Mouse (Mus musculus): ENCODE measurements around the gene Zfp944. TPM values are rescaled to one million over a fixed set of nuclear protein-coding genes. Genes with fewer than 3 reads are reported as not detected.
A peak's percentile ranks its signal among the peaks of the same experiment; 100 is the strongest.
"Not testable (repeated sequence)": the region's sequence is repeated elsewhere in the genome, so short reads cannot be mapped to it uniquely, and the experiment has no call there.

Gene Zfp944
- total and polyA plus RNA-seq, 3 experiments, result 1.4 to 4.9 (median 4.6) TPM

GRCm38 (mm10) chr17:22314730-22315226 is 46.4 kb downstream of the Zfp944 start, which contains the start of gene CT030661.1:
TSS of gene CT030661.1 (minus strand) at chr17:22314837.
- peak within 1 kb of the TSS; percentile 94 for H3K9ac ChIP-seq (ENCODE audit: low read depth, low read length)
- peak within 1 kb of the TSS; percentile 86 for H3K27ac ChIP-seq
- TF ChIP-seq CTCF (IDR thresholded peaks at IDR 0.05) (peak; percentile 38), POLR2A (IDR thresholded peaks at IDR 0.05; ENCODE audit: insufficient read depth, low read depth, low read length) (peak; percentile 68)
- under 1% methylated on average over 20 of the region's 20 CpGs for WGBS
- DNase-seq, result peak; percentile 76 to 91
- peak within 1 kb of the TSS; percentile 69 for H3K4me3 ChIP-seq
- not testable (repeated sequence) for H3K79me2 ChIP-seq (replicated peaks; ENCODE audit: control insufficient read depth, insufficient read depth, low read length); H3K36me3 ChIP-seq (ENCODE audit: control insufficient read depth, insufficient read depth, low read length); H3K4me1 ChIP-seq (ENCODE audit: control insufficient read depth, insufficient read depth, low read length); H3K27me3 ChIP-seq (ENCODE audit: control insufficient read depth, insufficient read depth, low read length)
- intact Hi-C loops (cut with DNase I), result loop anchor here (5.0 to 10.0 kb wide), 3 partner anchors 48 to 110 kb away; partner anchors contain the start of genes Zfp758, Zfp944, Zfp946 and Zfp994

- not testable (repeated sequence) for H3K27me3 ChIP-seq (ENCODE audit: control insufficient read depth, insufficient read depth, low read length); H3K79me2 ChIP-seq (replicated peaks; ENCODE audit: control insufficient read depth, insufficient read depth, low read length); H3K36me3 ChIP-seq (ENCODE audit: control insufficient read depth, insufficient read depth, low read length); H3K4me1 ChIP-seq (ENCODE audit: control insufficient read depth, insufficient read depth, low read length)
- Histone ChIP-seq H3K27ac (peak overlapping the region; percentile 86), H3K4me3 (peak overlapping the region; percentile 69), H3K9ac (ENCODE audit: low read depth, low read length) (peak overlapping the region; percentile 94; the same call in 1 of the 2 replicates)
- intact Hi-C loops (cut with DNase I), result loop anchor here (5.0 to 10.0 kb wide), 2 partner anchors 87 to 111 kb away; partner anchors contain the start of genes Zfp946 and Zfp994
- WGBS, result 0% methylated on average over 3 of the region's 3 CpGs
- DNase-seq, result peak in 1 of 2 experiments; percentile 18
Measured at GRCm38 (mm10) chr17:22314219-22314618, 47.0 kb downstream of the Zfp944 start.

Other genes starting within 250 kb of the Zfp944 start
- gene Zfp947, start 195.2 kb downstream of the Zfp944 start, total RNA-seq (2021), result 1 to 10 TPM in 1 of 2 experiments, under 1 TPM in 1; 0.48 to 1.1 TPM
- 0.16 and 0.23 TPM in 2 replicates for gene Zfp947, start 195.2 kb downstream of the Zfp944 start, polyA plus RNA-seq (2012; rRNA removed)
- 1 to 10 TPM; 2.0 to 2.1 TPM for gene Zfp994, start 135.8 kb downstream of the Zfp944 start, total RNA-seq (2021)
- gene Zfp994, start 135.8 kb downstream of the Zfp944 start, polyA plus RNA-seq (2012; rRNA removed), result 0.33 and 0.53 TPM in 2 replicates
- 1 to 10 TPM; 5.9 to 7.4 TPM for gene CT030661.1, start 46.6 kb downstream of the Zfp944 start, total RNA-seq (2021)
- 0.78 and 2.0 TPM in 2 replicates for gene CT030661.1, start 46.6 kb downstream of the Zfp944 start, polyA plus RNA-seq (2012; rRNA removed)
- gene Zfp758, start 53 bp upstream of the Zfp944 start, total RNA-seq (2021), result 10 to 100 TPM in 1 of 2 experiments, 1 to 10 TPM in 1; 9.2 to 10.2 TPM
- gene Zfp758, start 53 bp upstream of the Zfp944 start, polyA plus RNA-seq (2012; rRNA removed), result 0.92 and 1.5 TPM in 2 replicates
- gene Zfp946, start 62.8 kb upstream of the Zfp944 start, total RNA-seq (2021), result 1 to 10 TPM; 2.9 to 3.3 TPM
- gene Zfp946, start 62.8 kb upstream of the Zfp944 start, polyA plus RNA-seq (2012; rRNA removed), result 1.4 and 2.3 TPM in 2 replicates
- gene Vmn2r111, start 212.1 kb upstream of the Zfp944 start, total RNA-seq (2021), result not detected
- gene Vmn2r111, start 212.1 kb upstream of the Zfp944 start, polyA plus RNA-seq (2012; rRNA removed), result not detected in 2 replicates
- not detected for gene Vmn2r112, start 239.6 kb upstream of the Zfp944 start, total RNA-seq (2021)
- not detected in 2 replicates for gene Vmn2r112, start 239.6 kb upstream of the Zfp944 start, polyA plus RNA-seq (2012; rRNA removed)